Mouse (Mus musculus): ENCODE measurements at regions not wholly inside any gene's neighbourhood (a gene's known extent, or its start where the extent isn't known, plus 50 kb on each side); places are given as distances from the start of the nearest gene placed in this dataset.

DNA sequence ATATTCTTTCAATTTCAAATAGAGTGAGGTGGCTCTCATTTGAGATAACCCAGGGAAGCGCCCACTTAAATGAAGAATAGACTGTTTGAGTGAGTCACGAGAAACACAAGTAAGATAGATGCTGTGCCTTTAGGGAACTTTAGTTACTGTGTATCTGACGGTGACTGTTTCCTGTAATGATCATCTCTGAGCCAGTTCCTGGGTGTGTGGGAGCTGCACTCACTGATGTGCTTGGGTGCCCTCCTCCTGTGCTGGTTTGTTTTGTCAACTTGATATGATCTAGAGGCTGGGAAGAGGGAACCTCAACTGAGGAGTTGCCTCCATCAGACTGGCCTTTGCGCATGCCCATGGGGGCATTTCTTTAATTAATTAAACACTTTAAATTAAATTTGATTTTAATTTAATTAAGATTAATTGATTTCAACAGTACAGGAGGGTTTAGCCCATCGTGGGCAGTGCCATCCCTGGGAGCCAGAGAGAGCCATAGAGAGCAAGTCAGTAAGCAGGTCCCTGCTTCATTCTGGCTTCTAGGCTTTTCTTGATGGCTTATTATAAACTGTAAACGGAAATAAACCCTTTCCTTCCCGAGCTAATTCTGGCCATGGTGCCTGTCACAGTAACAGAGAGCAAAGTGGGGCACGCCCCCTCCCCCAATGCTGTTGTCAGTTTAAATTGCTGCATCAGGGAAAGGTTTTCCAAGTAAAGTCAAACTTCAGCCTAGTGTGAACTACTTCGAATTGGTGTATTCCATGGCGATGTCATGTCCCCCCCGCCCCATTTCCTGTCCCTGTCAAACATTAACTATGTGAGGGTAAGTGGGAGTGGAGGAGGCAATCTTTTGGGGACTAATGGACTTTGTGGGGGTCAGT, 202.9 kb upstream of the Id2 start:
- Histone ChIP-seq H3K4me1 (ENCODE audit: control insufficient read depth, insufficient read depth, insufficient read length, low read length) (peaks cover 7% of the 10 kb centered on the region; the same call in 1 of the 2 replicates), H3K4me3 (ENCODE audit: insufficient read depth, low read depth, low read length) (no peak overlapping the region), H3K27ac (replicated peaks; ENCODE audit: low read depth, low read length) (no peak overlapping the region)

DNA sequence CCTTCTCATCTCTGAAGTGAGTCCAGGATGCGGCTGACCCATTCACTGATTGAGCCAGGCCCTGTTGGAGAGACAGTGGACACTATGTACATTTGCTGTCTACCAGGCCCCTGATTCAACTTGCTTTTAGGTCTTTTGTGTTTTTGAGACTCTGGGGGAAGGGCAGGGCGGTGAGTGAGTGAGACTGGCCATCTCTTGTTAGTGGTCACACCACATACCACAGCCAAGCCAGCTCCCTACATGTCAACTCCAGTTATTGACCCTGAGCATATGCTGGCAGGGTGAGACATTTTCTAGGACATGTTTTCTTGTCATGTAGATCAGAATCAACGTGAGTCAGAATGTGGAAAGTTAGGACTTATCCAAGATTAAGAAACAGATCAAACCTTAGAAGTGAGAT, 201.8 kb upstream of the Id2 start:
- Histone ChIP-seq H3K27ac (replicated peaks; ENCODE audit: low read depth, low read length) (no peak overlapping the region), H3K4me1 (ENCODE audit: control insufficient read depth, insufficient read depth, insufficient read length, low read length) (peaks cover under 1% of the 10 kb centered on the region; the same call in 1 of the 2 replicates), H3K4me3 (ENCODE audit: insufficient read depth, low read depth, low read length) (no peak overlapping the region)

DNA sequence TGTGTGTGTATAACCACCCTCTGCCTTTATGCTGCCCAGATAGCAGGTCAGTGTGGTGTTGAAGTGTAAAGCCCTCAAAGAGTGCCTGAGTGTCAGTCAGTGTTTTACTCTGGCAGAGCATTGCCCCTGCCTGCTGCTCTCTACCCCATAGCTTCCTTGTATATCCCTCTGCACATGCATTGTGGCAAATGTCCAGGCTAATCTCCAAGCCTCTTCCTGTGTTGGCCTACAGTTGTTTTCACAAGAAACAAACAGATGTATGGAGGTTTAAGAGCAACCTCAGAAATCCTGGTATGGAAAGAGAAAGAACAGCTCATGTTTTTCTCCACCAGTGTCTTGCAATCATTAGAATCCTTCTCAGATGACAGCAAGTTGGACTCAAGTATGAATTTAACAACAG, 201.0 kb upstream of the Id2 start:
- Histone ChIP-seq H3K4me1 (ENCODE audit: control insufficient read depth, insufficient read depth, insufficient read length, low read length) (no peaks in the 10 kb centered on the region; the same call in 1 of the 2 replicates), H3K27ac (replicated peaks; ENCODE audit: low read depth, low read length) (no peak overlapping the region), H3K4me3 (ENCODE audit: insufficient read depth, low read depth, low read length) (no peak overlapping the region)

DNA sequence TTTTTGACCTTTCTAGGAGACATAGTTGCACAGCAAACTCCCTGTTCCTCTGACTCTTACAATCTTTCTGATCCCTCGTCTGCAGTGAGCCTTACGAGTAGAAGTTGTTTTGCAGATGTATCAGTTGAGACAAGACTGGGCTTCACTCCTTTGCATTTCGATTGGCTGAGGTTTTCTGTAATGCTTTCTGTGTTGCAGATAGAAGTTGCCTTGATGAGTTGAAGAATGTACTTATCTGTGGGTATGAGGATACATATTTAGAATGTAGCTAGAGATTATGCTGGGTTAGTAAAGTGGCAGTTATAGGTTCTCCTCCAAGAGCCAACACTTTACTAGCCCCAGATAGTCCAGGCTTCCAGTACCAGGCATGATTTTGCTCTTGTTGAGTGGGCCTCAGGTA, 199.7 kb upstream of the Id2 start:
- Histone ChIP-seq H3K27ac (replicated peaks; ENCODE audit: low read depth, low read length) (no peak overlapping the region), H3K4me3 (ENCODE audit: insufficient read depth, low read depth, low read length) (no peak overlapping the region), H3K4me1 (ENCODE audit: control insufficient read depth, insufficient read depth, insufficient read length, low read length) (no peaks in the 10 kb centered on the region; the same call in 1 of the 2 replicates)

DNA sequence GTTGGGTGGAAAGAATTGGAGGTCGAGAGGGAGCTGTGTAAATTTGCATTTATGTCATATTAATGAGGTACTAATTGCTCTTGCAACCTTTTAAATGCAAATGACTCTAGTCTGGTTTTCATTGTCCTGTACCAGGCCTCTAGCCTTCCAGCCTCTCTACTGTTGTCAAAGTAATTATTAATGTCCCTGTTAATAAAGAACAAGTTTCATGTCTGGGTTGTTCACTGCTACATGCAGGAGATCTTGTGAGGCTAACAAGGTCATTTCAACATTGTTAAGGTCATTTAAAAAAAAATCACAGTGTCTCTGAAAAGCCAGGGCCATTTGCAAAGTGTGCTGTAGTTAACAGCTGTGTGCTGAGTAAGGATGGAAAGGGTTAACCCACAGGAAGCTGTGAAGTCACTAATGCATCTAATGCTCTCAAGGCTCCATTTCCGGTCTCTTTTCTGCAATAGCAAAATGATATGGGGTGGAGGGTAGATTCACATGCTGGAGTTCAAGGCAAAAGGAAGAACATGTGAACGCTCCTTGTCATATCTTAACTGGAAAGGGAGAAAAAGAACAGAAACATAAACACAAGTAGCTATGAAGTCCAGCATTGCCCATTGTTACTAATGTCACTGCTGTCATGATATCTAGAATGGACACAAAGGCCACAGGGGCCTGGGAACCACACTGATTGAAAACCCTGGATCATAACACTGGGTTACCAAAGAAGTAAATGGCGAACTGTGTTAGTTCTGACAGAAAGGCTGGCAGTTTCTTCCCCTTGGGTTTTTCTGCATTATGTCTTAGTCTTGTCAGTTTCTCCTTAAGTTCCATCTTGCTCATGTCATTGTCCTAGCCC, 197.5 kb upstream of the Id2 start:
- no peak overlapping the region for H3K27ac ChIP-seq (replicated peaks; ENCODE audit: low read depth, low read length)
- H3K4me1 ChIP-seq (ENCODE audit: control insufficient read depth, insufficient read depth, insufficient read length, low read length) = no peaks in the 10 kb centered on the region
- no peak overlapping the region for H3K4me3 ChIP-seq (ENCODE audit: insufficient read depth, low read depth, low read length)

DNA sequence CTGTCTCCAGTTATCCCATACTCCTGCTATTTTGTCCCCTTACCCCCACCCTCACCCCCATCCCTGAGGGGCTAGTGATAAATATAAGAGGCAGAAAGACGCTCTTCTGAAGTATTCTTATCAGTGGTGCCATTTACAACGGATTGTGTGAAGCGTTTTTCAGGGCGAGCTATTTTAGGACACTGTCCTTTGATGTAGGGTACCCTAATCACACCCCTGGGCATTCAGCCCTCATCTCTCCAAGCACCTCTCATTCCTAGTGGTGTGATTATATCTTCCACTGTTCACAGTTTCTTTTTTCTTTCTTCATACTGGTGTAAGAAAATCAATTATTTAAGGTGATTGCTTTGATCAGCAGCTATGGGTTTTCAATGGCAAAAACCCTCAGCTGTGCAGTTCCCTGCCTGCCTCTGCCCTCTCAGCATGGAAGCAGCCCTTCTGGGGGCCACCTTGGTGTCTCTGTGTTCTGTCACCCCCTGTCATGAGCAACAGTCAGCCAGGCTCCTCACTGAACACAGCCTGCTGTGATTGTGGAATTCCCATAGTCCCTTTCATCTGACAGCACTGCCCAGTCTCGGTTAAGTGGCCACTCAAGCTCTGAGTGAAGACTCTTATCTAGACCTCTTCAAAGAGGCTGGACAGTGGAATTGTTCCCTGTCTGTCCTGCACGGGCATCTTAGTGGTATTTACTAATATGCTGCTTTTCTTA, 196.7 kb upstream of the Id2 start:
- H3K27ac ChIP-seq (replicated peaks; ENCODE audit: low read depth, low read length) = no peak overlapping the region
- no peak overlapping the region for H3K4me3 ChIP-seq (ENCODE audit: insufficient read depth, low read depth, low read length)
- H3K4me1 ChIP-seq (ENCODE audit: control insufficient read depth, insufficient read depth, insufficient read length, low read length) = no peaks in the 10 kb centered on the region

DNA sequence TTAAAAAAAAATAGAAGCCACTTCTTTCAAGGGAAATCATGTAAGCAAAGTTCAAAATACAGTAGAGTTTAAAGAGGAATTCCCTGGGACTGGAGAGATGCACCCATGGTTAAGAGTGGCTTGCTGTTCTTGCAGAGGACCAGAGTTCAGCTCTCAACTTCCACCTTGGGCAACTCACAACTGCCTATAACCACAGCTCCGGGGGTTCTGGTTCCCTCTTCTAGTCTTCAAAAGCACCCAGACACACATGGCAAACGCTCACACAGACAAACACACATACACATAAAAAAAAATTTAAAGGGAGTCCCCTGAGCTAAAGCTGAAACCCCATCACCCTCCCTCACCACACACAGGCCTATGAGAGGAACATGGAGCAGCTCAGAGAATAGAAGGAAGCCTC, 192.4 kb upstream of the Id2 start:
- Histone ChIP-seq H3K4me1 (ENCODE audit: control insufficient read depth, insufficient read depth, insufficient read length, low read length) (no peaks in the 10 kb centered on the region), H3K4me3 (ENCODE audit: insufficient read depth, low read depth, low read length) (no peak overlapping the region), H3K27ac (replicated peaks; ENCODE audit: low read depth, low read length) (no peak overlapping the region)

DNA sequence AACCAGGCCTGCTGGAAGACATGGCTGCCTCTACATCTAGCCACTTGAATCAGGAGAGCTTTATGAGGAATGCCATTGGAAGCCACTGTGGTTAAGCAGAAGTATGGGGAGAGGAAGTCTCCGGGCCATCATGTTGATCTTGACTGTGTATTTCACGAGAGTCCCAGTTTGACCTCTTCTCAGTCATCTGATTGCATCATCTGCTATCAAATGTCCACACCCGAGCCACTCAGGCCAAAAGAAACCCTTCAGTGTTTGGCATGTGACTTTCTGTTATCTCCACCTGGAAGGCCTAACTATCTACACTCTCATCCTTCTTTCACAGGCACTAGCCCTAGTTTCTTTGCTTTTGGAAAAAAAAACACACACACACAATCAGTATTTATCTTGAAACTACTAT, 186.9 kb upstream of the Id2 start:
- no peak overlapping the region for H3K4me3 ChIP-seq (ENCODE audit: insufficient read depth, low read depth, low read length)
- no peak overlapping the region for H3K27ac ChIP-seq (replicated peaks; ENCODE audit: low read depth, low read length)
- H3K4me1 ChIP-seq (ENCODE audit: control insufficient read depth, insufficient read depth, insufficient read length, low read length) = peaks cover 3% of the 10 kb centered on the region; the same call in 1 of the 2 replicates

DNA sequence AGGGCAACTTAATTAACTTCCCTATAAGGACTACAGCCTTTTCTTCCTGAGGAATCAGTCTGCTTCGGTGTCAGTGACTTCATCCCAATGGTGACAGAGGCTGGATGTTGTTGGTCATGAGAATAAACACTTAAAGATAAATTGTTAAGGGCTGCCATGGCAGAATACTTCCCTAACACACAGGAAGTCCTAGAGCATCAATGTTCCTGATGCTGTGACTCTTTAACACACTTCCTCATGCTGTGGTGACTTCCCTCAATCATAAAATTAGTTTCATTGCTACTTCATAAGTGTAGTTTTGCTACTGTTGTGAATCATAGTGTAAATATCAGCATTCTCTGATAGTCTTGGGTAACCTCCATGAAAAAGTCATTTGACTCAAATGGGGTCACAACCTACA, 184.5 kb upstream of the Id2 start:
- peaks cover 3% of the 10 kb centered on the region; the same call in 1 of the 2 replicates for H3K4me1 ChIP-seq (ENCODE audit: control insufficient read depth, insufficient read depth, insufficient read length, low read length)
- no peak overlapping the region for H3K27ac ChIP-seq (replicated peaks; ENCODE audit: low read depth, low read length)
- H3K4me3 ChIP-seq (ENCODE audit: insufficient read depth, low read depth, low read length) = no peak overlapping the region

DNA sequence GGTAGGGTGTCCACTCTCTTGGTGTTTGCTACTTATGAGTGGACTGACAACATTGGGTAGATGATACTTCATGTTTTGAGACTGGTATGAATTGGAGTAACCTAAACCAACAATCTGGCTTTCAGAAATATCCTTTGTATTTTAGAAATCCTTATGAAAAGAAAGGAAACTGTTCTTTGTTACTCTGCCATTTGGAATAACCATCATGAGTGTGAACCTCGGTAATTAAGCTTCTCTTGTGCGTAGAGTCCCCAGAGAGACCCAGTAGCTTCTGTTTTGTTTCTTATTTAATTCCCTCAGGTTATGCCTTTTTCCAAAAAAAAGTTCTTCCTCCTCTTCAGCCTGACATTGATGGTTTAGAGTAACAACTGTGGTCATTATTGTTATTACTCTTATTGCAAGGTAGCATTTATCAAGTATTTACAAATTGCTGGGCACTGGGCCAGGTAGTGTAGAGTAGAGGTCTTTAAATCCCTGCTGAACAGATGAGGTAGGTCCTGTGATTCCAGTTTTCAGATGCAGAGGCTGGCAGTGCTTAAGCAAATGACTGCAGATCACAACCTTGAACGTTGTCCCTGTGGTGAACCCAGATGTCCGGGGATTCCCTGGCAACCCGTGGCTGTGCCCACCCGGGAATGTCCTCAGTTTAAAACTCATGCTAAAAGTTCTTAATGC, 176.8 kb upstream of the Id2 start:
- no peak overlapping the region for H3K4me3 ChIP-seq (ENCODE audit: insufficient read depth, low read depth, low read length)
- peak overlapping the region; percentile 51; the same call in 1 of the 2 replicates for H3K27ac ChIP-seq (replicated peaks; ENCODE audit: low read depth, low read length)
- H3K4me1 ChIP-seq (ENCODE audit: control insufficient read depth, insufficient read depth, insufficient read length, low read length) = peaks cover 25% of the 10 kb centered on the region

DNA sequence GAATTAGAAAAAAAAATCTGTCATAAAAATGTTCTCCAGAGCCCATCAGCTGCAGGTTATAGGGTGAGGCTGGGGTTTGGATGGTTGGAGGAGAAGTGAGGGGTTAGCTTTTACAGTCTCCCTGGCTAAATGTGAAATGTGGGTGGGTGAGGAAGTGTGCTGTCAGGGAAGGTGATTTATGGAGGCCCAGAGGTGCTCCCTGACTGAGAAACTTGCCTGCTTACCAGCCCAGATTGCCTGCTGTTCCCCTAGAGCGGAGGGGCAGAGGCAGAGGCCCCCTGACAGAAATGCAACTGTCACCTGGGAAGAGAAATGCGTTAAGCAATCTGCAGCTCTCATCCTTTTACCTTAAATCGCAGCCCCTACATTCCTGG, 175.8 kb upstream of the Id2 start:
- Histone ChIP-seq H3K4me1 (ENCODE audit: control insufficient read depth, insufficient read depth, insufficient read length, low read length) (peaks cover 34% of the 10 kb centered on the region), H3K4me3 (ENCODE audit: insufficient read depth, low read depth, low read length) (no peak overlapping the region), H3K27ac (replicated peaks; ENCODE audit: low read depth, low read length) (no peak overlapping the region)

DNA sequence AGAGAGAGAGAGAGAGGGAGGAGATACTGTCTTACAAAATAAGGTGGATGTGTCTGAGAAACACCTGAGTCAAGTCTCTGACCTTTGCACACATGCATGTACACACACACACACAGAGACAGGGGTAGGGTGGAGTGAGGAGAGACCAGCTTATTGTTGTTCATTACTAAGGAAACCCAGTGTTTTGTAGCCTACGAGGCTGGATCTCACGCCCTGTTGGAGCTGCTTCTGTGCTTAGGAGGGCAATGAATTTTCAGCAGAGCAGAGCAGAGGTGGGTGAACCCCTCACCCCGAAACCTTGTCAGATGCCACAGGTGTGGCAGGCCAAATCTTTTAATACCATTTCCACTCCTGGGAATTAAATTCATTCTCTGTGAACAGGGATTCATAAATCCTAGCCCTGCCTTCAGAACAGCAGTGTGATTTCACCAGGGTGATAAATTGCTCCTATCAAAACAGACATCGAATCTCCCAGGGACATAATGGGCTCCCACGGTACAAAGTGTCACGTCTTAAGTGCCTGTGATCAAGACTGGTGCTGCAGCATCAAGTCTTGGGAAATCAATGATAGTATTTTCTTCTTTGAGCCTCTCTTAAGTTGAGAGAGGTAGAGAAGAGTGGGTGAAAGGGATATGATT, 175.3 kb upstream of the Id2 start:
- no peak overlapping the region for H3K4me3 ChIP-seq (ENCODE audit: insufficient read depth, low read depth, low read length)
- H3K27ac ChIP-seq (replicated peaks; ENCODE audit: low read depth, low read length) = no peak overlapping the region
- peaks cover 34% of the 10 kb centered on the region for H3K4me1 ChIP-seq (ENCODE audit: control insufficient read depth, insufficient read depth, insufficient read length, low read length)

DNA sequence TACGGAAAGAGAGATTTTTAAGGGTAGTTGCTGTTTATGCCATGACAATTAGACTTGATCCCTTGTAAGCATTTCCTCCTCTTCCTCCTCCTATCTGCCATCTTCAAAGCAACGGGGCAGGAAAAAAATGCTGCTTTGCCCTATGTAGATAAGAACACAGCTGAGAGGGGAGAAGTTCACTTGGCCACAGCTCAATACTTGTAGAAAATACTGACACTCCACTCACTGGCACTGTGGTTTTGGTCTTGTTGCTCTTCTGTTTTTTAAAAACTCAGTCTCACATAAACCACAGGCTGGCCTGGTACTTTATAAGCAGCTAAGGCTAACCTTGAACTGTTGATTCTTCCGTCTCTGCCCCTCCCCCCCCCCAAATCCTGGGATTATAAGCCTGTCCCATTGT, 172.9 kb upstream of the Id2 start:
- peaks cover 34% of the 10 kb centered on the region for H3K4me1 ChIP-seq (ENCODE audit: control insufficient read depth, insufficient read depth, insufficient read length, low read length)
- no peak overlapping the region for H3K4me3 ChIP-seq (ENCODE audit: insufficient read depth, low read depth, low read length)
- H3K27ac ChIP-seq (replicated peaks; ENCODE audit: low read depth, low read length) = no peak overlapping the region
